Mouse (Mus musculus) frontal cortex, adult (tissue): ENCODE data around the gene Hectd2.
A peak's percentile ranks its signal among the peaks of the same experiment; 100 is the strongest.

Experiments
- ATAC-seq: cut with Nextera tagmentation; 2 replicates; pipeline ENCODE4 v1.9.2; 2017; ENCODE audit warnings: mild to moderate bottlenecking, moderate library complexity, mixed read lengths; ENCODE audit not compliant: low TSS enrichment

Gene Hectd2

DNA sequence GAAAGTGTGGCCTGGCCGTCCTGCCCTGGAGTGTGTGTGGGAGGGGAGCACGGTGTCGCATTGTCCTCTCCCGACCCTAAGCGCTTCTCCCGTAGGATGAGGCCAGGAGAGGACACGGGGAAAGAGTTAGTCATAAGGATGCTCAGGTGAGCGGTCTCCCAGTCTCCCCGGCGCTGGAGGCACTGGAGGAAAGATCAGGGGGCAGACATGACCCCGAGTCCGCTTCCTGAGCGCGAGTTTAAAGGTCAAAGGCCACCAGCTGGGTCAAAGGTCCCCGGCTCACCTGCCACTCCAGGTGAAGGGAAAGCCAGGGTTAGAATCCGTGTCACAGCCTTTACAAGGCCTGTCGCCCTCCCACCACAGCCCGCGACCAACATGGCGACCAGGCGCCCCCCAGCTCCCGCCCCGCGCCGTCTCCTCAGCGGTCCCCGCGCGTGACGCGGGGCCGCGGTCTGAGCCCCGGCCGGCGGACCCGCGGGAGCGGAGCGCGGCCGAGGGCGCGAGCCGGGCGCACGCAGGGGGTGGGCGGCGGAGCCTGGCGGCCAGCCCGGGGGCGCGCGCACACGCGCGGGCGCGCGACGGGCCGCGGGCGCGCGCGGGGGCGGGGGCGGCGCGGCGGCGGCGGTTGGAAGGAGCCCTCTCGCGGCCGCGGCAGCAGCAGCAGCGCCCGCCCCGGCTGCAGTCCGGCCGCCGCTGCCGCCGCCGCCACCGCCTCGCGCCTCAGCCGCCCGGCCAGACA is at the start of gene Hectd2:
TSS of gene Hectd2 (plus strand) at position 594 of the 739 bp plus-strand sequence.
- ATAC-seq = peak; percentile 77

DNA sequence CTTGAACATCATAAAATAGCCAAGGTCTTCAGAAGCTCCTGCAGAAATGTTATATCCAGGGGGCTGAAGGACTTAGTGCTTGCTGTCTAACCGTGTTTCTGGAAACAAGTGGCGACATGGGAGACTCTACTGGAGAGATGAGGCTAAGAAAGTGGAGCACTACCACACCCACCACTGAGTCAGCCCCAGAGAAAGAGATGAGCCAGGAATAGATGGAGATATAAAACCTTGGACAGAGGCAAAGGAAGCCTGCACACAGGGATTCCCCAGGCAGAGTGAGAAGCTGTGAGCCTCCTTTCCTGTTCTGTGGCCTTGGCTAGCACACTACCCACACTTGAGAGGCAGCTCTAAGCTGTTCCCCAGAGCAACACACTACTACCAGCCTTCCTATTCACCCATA is 49.7 kb upstream of the Hectd2 start:
- peak; percentile 96 for ATAC-seq

GRCm38 (mm10) chr19:36511305-36511704 is 43.1 kb upstream of the Hectd2 start:
- ATAC-seq = no peak

GRCm38 (mm10) chr19:36518461-36518860 is 36.0 kb upstream of the Hectd2 start:
- ATAC-seq = no peak

DNA sequence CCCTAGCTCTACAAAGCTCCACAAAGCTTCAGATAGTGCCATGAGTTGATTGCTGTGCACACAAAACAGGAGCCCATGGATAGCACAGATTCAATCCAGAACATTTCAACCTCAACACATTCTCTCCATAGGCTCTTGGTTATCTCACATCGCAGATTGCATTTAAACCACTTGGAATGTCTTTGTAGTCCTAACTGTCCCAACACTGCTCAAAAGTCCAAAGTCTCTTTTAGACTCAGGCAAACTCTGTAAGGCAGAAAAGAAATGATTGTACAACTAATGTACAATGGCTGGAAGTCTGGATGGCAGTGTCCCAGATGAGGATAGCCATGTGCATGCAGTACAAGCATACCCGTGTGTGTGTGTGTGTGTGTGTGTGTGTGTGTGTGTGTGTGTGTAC is 32.9 kb upstream of the Hectd2 start:
- no peak for ATAC-seq

GRCm38 (mm10) chr19:36522558-36523195 is 31.8 kb upstream of the Hectd2 start:
- no peak for ATAC-seq

GRCm38 (mm10) chr19:36525071-36525470 is 29.4 kb upstream of the Hectd2 start:
- no peak for ATAC-seq

GRCm38 (mm10) chr19:36533082-36533481 is 21.4 kb upstream of the Hectd2 start:
- no peak for ATAC-seq

DNA sequence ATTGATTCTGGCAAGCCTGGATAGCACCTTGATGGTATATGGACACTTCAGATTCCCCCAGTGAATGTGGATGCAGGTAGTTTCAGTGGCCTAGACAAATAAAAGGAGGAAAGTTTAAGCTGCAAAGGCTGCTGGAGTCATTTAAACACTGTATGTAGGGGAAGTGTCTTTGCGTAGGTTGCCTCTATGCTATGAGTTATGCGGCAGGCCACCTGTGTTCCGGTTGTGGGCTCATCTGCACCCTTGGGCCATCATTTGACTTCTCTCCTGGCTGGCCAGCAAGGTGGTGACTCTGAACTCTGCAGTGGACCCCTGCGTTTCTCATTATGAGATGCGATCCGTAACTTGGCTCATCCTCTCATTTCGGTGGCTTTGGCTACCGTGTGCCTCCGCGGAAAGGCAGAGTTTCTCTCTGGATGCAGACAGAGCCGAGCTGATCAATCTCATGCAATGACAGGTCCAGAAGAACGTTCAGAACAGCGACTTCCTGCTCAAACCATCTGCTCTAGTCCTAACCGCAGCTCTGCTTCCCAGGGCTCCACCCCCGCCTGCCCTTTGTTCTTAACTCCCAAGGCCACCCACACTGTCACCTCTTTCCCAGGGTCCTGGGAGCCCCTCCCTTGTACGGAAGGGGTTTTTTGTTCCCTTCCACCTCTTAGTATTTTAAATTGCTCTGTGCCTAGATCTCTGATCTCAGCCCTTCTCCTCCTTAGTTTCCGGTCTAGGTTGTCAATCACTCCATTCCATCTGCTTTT is 20.3 kb upstream of the Hectd2 start:
- peak; percentile 53 for ATAC-seq

DNA sequence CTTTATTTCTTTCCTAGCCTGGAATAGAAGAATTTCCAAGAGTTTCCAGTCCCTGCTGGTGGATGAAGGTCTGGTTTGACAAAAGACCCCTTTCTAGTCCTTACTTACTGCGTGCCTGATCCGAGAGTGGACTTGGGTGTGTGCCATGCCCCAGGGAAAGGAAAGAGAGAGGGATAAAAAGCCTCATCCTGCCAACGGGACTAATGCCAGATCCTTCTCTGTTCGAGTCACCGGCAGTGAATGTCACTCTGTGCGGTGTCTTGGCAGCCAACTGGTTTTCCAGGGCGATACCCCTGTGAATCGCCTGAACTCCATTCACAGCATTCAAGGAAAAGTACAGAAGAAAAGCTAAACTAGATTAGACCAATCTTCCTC is 19.7 kb upstream of the Hectd2 start:
- no peak for ATAC-seq

DNA sequence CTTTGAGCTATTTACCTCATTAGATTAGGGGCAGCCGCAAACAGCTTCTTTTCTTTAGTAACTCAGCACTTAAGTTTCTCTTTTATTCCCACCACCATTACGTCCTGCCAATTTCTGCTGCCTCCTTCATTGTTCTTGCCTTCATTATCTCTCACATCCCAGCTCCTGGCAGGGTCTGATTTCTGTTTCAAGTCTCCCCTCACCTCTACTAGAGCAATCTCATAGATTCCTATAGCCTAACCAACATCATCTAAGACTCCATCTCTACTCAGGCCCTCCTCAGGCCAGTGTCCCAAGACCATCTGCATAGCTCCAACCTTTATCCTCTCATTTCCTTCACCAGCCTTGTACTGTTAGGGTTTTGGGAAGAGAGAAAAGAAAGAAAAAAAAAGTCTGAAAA is 19.3 kb upstream of the Hectd2 start:
- ATAC-seq = no peak

- ATAC-seq = no peak
Measured at GRCm38 (mm10) chr19:36535878-36536277, 18.6 kb upstream of the Hectd2 start.

DNA sequence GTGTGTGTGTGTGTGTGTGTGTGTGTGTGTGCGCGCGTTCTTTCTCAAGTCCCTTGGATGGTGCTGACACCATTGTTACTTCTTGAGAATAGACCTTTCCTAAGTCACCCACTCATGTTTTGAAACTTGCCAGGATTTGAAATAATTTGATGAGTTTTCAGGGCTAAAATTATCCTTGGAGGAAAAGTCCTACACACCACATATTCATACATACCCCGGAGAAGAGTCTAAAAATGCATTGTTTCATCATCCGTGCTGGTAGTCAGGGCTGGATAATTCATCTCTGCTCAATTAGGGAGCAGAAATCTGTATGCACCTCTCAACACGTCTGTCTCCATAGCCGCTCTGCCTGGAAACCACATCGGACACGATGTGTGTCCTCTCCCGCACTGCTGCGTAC is 17.5 kb upstream of the Hectd2 start:
- peak; percentile 63 for ATAC-seq

DNA sequence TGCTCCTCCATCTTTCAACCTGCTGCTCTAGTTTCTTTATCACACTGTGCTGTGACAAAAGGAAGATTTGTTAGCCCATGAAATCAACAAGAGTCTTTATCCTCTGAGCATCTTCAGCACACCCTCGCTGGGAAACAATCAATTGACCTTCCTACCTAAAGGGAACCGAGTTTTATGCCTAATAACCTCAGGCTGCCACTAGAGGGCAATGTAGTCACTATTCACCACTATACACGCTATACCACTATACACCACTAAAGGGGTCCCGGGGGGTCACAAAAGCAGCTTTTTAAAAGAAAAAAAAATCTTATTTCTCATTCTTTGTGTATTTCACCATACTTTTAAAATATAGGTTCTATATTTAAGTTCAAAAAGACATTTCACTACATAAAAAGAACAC is 15.9 kb upstream of the Hectd2 start:
- ATAC-seq = no peak; the same call in 1 of the 2 replicates

GRCm38 (mm10) chr19:36539311-36539710 is 15.1 kb upstream of the Hectd2 start:
- ATAC-seq = no peak

DNA sequence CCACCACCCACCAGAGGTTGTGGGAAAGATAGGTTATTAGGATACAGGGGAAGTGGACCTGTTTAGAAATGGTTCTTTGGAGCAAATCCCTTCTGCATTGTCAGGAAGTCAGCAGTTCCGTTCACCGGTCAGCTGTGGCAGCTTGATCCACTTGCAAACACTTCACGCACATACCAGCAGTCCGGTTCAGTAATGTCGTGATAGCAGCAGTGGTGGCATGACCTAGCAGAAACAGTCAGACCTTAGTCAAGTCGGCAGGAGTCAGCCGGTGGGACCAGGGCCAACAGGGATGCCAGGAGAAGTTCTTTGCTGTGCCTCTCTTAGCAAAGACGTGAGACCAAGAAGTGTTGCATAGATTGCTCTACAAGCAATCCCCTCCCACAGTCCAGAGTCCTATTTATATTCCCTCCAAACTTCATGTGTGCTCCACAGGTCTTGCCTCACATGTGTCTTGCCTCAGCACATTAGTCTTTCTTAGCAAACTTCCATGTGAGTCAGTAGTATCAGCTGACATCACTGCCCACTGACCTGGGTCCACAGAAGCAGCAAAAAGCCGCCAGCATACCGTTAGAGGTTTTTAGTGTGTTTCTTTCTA is 14.3 kb upstream of the Hectd2 start:
- no peak for ATAC-seq

- no peak for ATAC-seq
Measured at GRCm38 (mm10) chr19:36540776-36541175, 13.7 kb upstream of the Hectd2 start.

GRCm38 (mm10) chr19:36553561-36554045 is 836 bp upstream of the Hectd2 start:
- peak; percentile 8; the same call in 1 of the 2 replicates for ATAC-seq

DNA sequence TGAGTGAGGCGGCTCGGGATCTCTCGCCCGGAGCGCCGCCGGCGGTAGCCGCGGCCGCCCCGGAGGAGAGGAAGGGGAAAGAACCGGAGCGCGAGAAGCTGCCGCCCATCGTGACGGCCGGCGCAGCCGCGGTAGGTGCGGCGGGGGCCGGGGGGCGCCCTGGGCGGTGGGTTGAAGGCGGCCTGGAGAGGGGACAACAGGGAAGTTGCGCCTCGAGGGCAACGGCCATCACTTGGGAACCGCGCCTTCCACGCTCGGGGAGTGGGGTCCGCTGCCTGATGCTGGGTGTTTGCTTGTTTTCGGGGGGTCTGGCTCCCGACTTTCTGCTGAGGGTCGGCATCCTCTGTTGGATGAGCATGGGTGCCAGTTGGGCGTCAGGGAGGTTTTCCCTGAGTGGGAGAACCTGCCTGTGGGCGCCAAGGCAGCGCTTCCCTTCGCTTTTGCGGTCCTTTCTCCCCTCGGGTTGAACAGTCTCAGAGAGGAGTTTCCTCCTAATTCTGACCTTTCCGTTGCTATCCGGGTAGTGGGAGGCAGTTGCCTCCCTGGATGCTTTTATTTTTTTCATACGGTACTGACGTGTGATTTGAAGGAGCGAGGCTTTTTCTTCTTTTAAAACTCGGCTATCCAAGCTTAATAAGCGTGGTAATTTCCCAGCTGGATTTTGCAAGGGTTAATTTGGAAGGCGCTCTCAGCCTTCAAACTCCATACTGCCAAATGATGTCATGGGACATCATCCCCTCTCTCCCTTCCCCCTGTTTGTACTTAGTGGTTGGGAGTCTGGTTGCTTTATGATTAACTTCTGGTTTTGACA is 551 bp downstream of the Hectd2 start:
- ATAC-seq = peak; percentile 35

DNA sequence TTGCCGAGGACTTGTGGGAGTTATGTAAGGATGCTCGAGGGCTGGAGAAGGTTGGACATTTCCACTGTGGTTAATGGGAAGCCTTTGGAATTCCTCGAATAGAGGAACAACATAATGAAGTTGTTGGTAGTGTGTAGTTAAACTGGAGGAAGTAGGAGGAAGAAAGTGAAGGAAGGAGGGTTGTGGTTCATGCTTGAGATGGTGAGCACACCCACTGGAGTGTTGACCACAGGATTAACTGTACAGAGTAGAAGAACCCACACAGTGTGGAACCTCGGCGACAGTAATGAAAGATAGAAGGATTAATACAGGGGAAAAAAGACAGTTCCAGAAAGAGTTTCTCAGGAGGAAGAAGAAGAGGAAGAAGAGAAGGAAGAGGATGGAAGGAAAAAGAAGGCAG is 4.9 kb downstream of the Hectd2 start:
- no peak for ATAC-seq

DNA sequence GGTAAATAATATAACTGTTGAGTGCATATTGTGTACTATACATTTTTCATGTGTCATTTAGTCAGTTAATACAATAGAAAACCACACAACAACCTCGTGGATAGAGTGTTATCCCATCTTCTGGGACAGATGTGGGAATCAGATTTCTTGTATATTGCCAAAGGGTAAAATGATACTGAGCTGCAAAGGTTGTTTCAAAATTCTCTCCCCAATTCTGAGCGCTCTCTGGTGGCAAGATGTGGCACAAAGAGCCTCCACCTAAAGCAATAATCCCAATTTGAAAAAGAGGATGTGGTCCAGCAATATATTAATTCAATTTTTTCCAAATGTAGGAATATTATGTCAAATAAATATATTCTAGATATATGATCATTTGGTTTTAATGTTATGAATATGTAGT is 5.7 kb downstream of the Hectd2 start:
- ATAC-seq = no peak
